ENCODE assay signal across 12 mouse cellular contexts in genomic region chr1:135204196-135205126, GRCm38 (mm10). TPM values are rescaled to one million over a fixed set of nuclear protein-coding genes. Genes with fewer than 3 reads are reported as not detected.
DNase-seq lines count a peak whose midpoint lies in the region; ATAC-seq and TF ChIP-seq lines count a peak whose summit lies in the region.
"Had no signal": no experiment of that assay in that cellular context is flagged by ENCODE, and none has a peak within 500 bp of the region (broad histone marks: within the 10 kb centered on the region; RNA-seq: fewer than 3 reads in every experiment).

No protein-coding gene starts in this region.

- H3K27me3 ChIP-seq in lung, postnatal 0 days (replicated peaks; ENCODE audit: insufficient read depth, low read length), result no peaks in the 10 kb centered on the region
- H3K27me3 ChIP-seq: embryonic facial prominence, embryonic 12.5 days; midbrain, embryonic 12.5 days had no signal

- TF ChIP-seq EP300 in lung, postnatal 0 days (IDR thresholded peaks at IDR 0.05), result no peak

- H3K4me3 ChIP-seq in lung, postnatal 0 days (ENCODE audit: low read depth, low read length), result no peak overlapping the region
- H3K4me3 ChIP-seq: embryonic facial prominence, embryonic 12.5 days; midbrain, embryonic 12.5 days had no signal

- H3K4me2 ChIP-seq in lung, postnatal 0 days (replicated peaks; ENCODE audit: low read depth, low read length), result no peak overlapping the region
- H3K4me2 ChIP-seq: embryonic facial prominence, embryonic 12.5 days; midbrain, embryonic 12.5 days had no signal

- no peak overlapping the region for H3K27ac ChIP-seq in lung, postnatal 0 days (ENCODE audit: low read length)
- H3K27ac ChIP-seq: embryonic facial prominence, embryonic 12.5 days had no signal

- no peaks in the 10 kb centered on the region for H3K36me3 ChIP-seq in lung, postnatal 0 days (ENCODE audit: insufficient read depth, low read length)
- H3K36me3 ChIP-seq: embryonic facial prominence, embryonic 12.5 days; midbrain, embryonic 12.5 days had no signal

- DNase-seq in heart, adult 11 months, result peak; percentile 81
- no peak for DNase-seq in heart, adult 8-10 months (ENCODE audit: low spot score)
- DNase-seq in ovary, adult 18-20 months (ENCODE audit: low spot score), result peak; percentile 67
- DNase-seq in ovary, postnatal 14 days (ENCODE audit: low spot score), result no peak
- peak; percentile 76 for DNase-seq in liver
- DNase-seq in yolk sac, embryonic 10.5 days (ENCODE audit: low spot score), result peak; percentile 60
- no peak for DNase-seq in urinary bladder, postnatal 10 days (ENCODE audit: low spot score)
- no peak for DNase-seq in lung, postnatal 0 days (ENCODE audit: low spot score)

- no peak for ATAC-seq in lung, postnatal 0 days

- 30% methylated on average over 12 of the region's 12 CpGs for WGBS in lung, postnatal 0 days

- H3K4me1 ChIP-seq in lung, postnatal 0 days (ENCODE audit: insufficient read depth, low read depth, low read length), result 0 out of 2 replicates have a peak, but pooled peaks cover under 1% of the 10 kb centered on the region

- no peak overlapping the region for H3K9ac ChIP-seq in lung, postnatal 0 days (replicated peaks; ENCODE audit: low read depth)
- H3K9ac ChIP-seq: embryonic facial prominence, embryonic 12.5 days; midbrain, embryonic 12.5 days had no signal

- H3K9me3 ChIP-seq in lung, postnatal 0 days (ENCODE audit: low read length), result no peaks in the 10 kb centered on the region
- H3K9me3 ChIP-seq: embryonic facial prominence, embryonic 12.5 days; midbrain, embryonic 12.5 days had no signal

- no peak for TF ChIP-seq CTCF in lung, postnatal 0 days (IDR thresholded peaks at IDR 0.05)

RNA-seq across cellular contexts. Expression of gene Gpr37l1, which starts 37.0 kb away (rescaled TPM):
- under 1 TPM; 0.44 to 0.71 (median 0.65) TPM for total RNA-seq in heart, adult 8-10 months (2022)
- polyA plus RNA-seq in lung, postnatal 0 days (2015; fragmentation: Nextera tagmentation; extraction: Ambion mirVana), result 0.06 and 0.19 TPM in 2 replicates
- polyA plus RNA-seq: embryonic facial prominence, embryonic 12.5 days; heart, embryonic 16.5 days; midbrain, embryonic 12.5 days had no signal

RNA-seq across cellular contexts. Expression of gene Elf3, which starts 53.9 kb away (rescaled TPM):
- under 1 TPM in 1 of 4 experiments, not detected in 3; 0.14 TPM for total RNA-seq in heart, adult 8-10 months (2022)
- 31.9 and 45.5 TPM in 2 replicates for polyA plus RNA-seq in lung, postnatal 0 days (2015; fragmentation: Nextera tagmentation; extraction: Ambion mirVana)
- total RNA-seq: left cerebral cortex, postnatal 14 days had no signal

RNA-seq across cellular contexts. Expression of gene Arl8a, which starts 57.8 kb away (rescaled TPM):
- 10 to 100 TPM; 19.0 to 21.4 (median 20.7) TPM for total RNA-seq in heart, adult 8-10 months (2022)
- 51.8 and 56.3 TPM in 2 replicates for polyA plus RNA-seq in lung, postnatal 0 days (2015; fragmentation: Nextera tagmentation; extraction: Ambion mirVana)

Comparison
In these comparisons a context has a peak if more than half of its experiments do, and no peak if none do; other contexts are left out.
1. DNase-seq: peak in heart, adult 11 months (single experiment), ovary, adult 18-20 months (single experiment), liver (single experiment) and yolk sac, embryonic 10.5 days (single experiment); none in heart, adult 8-10 months (single experiment), ovary, postnatal 14 days (single experiment), urinary bladder, postnatal 10 days (single experiment) and lung, postnatal 0 days (single experiment).